Mouse (Mus musculus): ENCODE measurements around the gene Med15.
A peak's percentile ranks its signal among the peaks of the same experiment; 100 is the strongest.
"Not testable (repeated sequence)": the region's sequence is repeated elsewhere in the genome, so short reads cannot be mapped to it uniquely, and the experiment has no call there.

Med15 gene

DNA sequence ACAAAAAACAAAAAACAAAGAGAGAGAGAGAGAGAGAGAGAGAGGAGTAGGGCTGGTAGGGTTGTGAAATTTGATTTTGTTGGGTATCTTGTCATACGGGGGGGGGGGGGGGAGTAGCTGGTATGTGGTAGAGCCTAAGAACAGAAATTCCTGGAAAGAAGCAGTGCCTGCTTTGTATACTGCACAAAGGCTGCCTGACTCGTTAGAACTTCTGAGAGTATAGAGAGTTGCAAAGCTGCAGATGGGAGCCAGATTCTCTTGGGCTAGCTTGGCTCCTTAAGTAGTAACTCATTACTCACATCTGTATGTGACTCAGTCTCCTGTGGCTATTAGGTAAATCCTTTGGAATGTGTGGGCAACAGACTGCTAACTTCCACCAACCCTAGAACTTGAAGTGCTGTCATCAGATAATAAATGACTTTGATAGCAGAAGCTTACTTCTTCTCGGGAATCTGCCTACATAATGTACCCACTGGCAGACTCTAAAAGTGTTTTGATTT, at the start of gene Med15:
TSS of gene Med15 (minus strand) at position 51 of the 500 bp plus-strand sequence.
- no peak for DNase-seq (ENCODE audit: low spot score in 2 of 2)

- no peak for DNase-seq (ENCODE audit: low spot score in 2 of 2)
Observed at GRCm38 (mm10) chr16:17779692-17780091, 47.0 kb upstream of the Med15 start.

- DNase-seq (ENCODE audit: low spot score in 2 of 2): no peak
Observed at GRCm38 (mm10) chr16:17778223-17778622, 45.5 kb upstream of the Med15 start.

DNA sequence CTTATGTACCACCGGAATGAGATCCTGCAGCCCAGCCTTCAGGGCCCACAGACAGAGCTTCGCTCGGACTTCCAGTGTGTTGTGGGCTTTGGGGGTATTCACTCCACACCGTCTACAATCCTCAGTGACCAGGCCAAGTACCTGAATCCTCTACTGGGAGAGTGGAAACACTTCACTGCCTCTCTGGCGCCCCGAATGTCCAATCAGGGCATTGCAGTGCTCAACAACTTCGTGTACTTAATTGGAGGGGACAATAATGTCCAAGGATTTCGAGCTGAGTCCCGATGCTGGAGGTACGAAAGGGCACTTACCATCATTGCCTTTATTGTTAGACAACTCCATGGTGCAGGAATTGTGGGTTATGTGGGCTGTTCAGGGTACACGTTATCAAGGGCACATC, 44.1 kb upstream of the Med15 start:
- DNase-seq (ENCODE audit: low spot score in 2 of 2): no peak

DNA sequence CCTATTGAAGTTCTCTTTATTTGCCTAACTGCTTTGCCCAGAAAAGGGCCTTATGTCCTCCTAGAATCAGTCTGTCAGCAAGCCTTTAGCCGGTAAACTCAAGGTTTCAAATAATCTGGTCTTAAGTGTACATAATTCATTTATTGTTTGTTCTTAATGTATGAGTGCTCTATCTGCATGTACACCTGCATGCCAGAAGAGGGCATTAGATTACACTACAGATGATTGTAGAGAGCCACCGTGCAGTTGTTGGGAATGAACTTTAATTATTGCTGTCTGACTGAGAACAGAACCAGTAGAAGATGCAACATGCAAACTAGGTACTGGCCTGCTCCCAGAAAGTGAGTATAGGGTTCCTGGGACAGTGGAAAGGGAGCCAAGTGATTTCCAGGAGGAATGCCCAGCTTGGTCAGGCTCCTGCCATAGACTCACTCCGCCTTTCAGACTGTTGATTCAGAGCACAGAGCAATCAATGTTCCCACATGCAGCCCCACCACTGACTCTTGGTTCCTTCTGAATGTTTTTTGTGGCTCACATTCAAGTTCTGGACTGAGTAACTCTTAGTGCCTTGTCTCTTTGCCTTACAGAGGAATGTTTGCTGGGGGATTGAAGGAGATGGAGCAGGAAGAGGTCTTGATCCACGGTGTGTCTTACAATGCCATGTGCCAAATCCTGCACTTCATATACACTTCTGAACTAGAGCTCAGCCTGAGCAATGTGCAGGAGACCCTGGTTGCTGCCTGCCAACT, 38.6 kb upstream of the Med15 start:
- no peak for DNase-seq (ENCODE audit: low spot score in 2 of 2)

GRCm38 (mm10) chr16:17768834-17769233, 36.1 kb upstream of the Med15 start:
- no peak for DNase-seq (ENCODE audit: low spot score in 2 of 2)

DNA sequence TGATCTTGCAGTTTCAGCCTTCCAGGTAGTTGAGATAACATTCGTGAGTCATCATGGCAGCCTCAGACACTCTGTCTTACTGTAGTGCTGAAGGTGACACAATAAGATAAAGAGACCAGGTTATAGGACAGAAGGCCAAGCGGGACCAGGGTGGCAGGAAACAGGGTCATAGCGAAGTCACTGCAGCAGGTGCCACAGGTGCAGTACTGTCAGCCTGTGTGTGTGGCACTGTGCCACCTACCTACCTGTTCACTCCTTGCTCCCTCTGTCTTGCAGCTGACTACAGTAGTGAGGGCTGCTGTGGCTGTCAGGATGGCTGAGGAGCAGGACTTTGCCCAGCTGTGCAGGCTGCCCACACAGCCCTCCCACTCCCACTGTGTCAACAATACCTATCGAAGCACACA, 31.4 kb upstream of the Med15 start:
- DNase-seq (ENCODE audit: low spot score in 2 of 2): no peak

DNA sequence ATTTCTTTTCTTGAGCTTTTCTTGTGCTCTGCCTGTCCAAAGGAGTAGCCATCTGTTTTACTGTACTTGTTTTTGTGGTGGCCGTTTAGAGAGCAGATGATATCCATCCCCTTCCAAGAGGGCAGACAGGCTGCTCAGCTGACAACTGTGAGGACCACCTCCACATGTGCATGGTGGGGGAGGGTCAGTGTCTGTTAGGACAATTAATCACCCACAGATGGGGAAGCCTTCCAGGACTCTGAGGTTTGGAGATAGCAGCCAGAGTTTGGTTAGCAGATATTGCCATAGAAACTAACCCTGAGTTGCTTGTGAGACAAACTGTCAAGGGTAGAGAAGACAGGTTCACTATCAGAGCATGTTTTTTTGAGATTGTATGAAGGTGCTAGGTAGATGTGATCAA, 28.4 kb upstream of the Med15 start:
- no peak for DNase-seq (ENCODE audit: low spot score in 2 of 2)

DNA sequence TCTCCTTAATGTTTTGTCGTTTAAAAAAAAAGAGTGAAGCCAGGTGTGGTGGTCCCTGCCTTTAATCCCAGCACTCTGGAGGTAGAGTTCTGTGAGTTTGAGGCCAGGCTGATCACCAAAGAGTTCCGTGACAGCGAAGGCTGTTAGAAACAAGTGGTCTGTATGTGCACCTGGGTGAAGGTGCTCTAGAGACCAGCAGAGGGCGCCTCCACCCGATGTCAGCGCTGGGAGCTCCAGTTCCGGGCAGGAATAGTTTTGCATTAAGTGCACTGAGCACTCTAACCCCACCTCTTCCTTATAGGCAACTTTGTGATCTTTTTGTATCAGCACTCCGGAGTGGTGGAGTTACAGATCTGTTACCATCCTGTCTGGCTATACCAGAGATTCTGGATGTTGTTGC, 28.0 kb upstream of the Med15 start:
- DNase-seq (ENCODE audit: low spot score in 2 of 2): no peak

DNA sequence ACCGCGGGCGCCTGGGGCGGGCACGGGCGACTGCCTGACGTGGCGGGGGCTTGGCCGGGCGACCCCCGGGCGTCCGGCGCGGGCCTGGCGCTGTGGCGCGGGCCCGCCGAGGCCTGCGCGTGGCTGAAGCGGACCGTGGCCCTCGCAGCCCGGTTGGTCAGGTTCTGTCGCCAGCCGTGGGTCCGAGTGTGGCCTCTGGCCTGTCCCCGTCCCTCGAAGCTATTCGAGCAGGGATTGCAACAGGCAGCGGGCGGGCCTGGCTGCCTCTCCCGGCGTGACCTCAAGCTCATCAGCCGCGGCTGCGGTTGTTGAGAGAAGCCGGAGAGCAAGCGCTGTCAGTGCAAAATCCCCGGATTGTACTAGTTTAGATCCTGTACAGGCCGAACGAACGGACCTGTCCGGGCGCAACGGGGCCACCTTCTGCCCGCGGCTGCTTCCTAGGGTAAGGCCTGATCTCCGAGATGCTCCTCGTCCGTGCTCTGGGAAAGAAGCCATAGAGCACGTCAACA, 27.2 kb upstream of the Med15 start:
- peak; percentile 30 to 49 for DNase-seq (ENCODE audit: low spot score in 2 of 2)

DNA sequence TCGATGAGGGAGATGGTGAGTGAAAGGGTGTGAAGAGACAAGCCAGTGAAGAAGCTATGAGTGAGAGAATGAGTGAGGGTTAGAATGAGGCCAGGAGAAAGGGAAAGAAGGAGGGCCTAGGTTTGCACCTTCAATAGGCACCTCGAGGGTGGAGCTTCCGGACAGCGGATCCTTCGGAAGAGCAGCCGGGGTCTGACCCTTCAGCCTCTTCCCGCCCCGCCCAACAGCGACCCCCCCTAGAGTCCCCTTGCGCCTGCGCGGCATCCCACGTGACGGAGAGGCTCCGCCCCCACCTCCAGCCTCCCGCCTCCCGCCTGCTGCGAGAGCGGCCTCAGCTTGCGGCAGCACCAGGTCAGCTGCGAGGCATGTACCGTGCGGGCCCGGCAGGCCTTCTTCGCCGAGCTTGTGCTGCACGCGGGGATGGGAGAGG, 26.7 kb upstream of the Med15 start, which contains the start of gene Klhl22:
TSS of gene Klhl22 (plus strand) at position 275 of the 430 bp plus-strand sequence.
- peak; percentile 80 to 87 for DNase-seq (ENCODE audit: low spot score in 2 of 2)

DNA sequence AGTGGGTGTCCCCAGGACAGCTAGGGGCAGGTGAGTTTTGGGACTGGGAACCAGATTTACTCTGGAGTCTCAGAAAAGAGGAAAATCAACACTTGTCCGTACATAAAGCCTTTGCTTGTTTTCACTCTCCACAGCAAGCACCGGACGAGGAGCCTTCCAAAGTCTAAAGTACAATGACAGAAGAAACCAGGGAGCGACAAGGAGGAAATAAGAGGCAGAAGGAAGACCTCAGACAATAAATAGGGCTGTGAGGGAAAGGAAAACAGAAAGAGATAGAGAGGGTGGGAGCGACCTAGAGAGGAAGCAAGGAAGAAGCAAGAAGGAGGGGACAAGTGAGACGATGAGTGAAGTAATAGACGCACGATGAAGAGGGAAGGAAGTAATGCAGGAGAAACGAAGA, 26.2 kb upstream of the Med15 start:
- DNase-seq (ENCODE audit: low spot score in 2 of 2): no peak

DNA sequence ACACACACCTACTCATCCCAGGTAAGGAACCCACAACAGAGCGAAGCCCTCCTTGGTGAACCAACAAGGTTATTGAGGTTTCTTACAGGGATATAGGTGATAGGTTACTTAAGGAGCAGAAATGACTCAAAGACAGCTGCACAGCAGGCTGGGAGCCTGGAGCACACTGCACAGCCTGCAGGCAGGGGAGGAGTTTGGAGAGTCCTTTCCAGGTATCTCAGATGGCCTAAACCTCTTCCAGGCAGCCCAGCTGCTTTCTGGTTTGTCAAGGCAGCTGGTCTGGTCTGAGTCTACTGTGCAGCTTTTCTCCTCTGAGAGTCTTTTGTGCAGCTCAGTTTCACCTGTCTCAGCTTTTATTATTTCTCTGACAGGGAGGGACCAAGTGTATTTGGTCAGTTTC, 25.1 kb upstream of the Med15 start:
- DNase-seq (ENCODE audit: low spot score in 2 of 2): no peak

DNA sequence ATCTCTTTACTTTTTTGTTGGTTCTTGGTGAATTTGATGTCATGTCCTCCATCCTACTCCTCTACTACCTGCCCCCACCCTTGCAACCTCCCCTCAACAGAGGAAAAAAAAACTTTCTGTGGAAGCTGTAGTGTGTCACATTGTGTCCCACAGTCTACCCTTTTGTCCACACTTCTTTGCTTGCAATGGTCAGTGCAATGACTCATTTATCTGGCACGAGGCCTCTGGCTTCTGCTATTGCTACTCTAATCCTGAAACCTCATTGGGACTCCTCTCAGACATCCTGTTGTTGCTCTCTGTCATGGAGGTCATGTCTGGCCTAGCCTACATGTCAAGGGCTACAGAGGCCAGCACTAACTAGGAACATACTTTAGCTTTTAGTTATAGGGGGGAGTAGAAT, 21.0 kb upstream of the Med15 start:
- peak in 1 of 2 experiments; percentile 12 for DNase-seq (ENCODE audit: low spot score in 2 of 2)

DNA sequence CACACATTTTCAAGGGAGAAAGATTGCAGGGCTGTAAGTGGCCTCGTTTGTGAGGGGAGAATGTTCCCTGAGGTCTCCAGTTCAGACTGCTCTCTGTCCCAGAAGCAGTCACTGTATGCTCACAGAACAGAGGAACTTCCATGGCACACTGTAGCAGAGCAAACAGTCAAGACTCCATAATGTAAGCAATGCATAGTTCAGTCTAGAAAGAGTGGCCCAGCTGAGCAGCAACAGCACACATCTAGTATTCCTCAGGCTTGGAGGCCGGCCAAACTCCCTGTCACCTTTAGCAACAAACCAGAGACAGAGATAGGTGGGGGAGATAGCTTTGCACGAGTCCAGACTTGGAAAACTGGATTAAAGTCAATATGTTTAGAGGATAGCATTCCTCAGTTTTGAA, 20.3 kb upstream of the Med15 start:
- peak in 1 of 2 experiments; percentile 32 for DNase-seq (ENCODE audit: low spot score in 2 of 2)

DNA sequence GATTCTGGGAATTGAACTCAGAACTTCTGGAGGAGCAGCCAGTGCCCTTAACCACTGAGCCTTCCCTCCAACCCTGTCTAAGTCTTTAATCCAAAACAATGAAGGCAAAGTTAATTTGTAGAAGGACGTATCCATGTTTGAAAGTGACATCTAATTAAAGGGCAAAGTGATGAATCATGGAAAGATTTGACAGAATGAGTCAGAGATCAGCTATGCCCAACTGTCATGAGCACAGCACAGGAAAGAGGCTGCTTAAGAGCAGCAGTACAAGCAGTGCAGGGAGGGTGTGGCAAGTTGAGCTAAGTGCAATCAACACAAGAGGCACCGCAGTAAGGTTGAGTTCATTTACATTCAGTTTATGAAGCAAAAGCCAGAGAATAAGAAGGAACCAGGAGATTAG, 12.4 kb upstream of the Med15 start:
- DNase-seq (ENCODE audit: low spot score in 2 of 2): no peak

GRCm38 (mm10) chr16:17744536-17744935, 11.8 kb upstream of the Med15 start:
- no peak for DNase-seq (ENCODE audit: low spot score in 2 of 2)

GRCm38 (mm10) chr16:17743279-17743678, 10.6 kb upstream of the Med15 start:
- DNase-seq (ENCODE audit: low spot score in 2 of 2): no peak

DNA sequence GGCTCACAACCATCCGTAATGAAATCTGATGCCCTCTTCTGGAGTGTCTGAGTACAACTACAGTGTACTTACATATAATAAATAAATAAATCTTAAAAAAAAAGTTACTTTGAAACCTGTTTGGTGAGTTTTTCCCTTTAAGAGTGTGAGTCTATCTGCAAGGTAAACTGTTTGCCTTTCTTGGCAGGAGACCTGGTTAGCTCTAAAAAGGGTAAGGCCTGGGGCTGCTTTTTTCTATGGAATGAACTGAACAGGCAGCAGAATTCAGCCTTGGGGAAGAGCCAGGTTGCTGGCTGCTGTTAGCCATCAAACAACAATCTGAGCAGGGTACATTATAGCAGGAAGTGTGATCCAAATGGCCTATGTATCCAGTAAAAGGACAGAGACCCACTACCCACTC, 10.1 kb upstream of the Med15 start:
- no peak for DNase-seq (ENCODE audit: low spot score in 2 of 2)

- DNase-seq (ENCODE audit: low spot score in 2 of 2): no peak
Observed at GRCm38 (mm10) chr16:17740080-17740479, 7.4 kb upstream of the Med15 start.

- no peak for DNase-seq (ENCODE audit: low spot score in 2 of 2)
Observed at GRCm38 (mm10) chr16:17736156-17736555, 3.5 kb upstream of the Med15 start.

DNA sequence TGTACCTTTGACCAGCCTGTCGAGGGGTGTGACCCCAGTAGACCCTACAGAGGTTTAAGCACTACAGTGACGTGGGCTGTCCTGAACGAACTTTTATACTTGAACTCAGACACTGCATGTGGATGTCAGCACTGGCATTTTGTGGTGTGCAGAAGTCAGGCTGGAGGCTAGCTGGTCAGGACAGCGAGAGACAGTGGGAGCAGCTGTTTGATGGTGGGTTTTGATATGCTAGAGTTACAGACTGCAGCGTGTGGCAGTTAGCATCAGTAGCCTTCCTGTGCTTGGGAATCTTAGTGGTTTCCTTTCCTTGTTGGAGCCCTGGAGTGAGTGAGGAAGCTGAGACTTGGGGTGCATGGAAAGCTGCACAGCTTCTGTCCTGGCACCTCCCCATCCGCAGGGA, 2.2 kb upstream of the Med15 start:
- not testable (repeated sequence) for DNase-seq (ENCODE audit: low spot score in 2 of 2)

GRCm38 (mm10) chr16:17733646-17734045, 955 bp upstream of the Med15 start:
- DNase-seq (ENCODE audit: low spot score in 2 of 2): no peak
